Mouse (Mus musculus): ENCODE results near the gene Hnrnpc. TPM values are rescaled to one million over a fixed set of nuclear protein-coding genes. Genes with fewer than 3 reads are reported as not detected.

Hnrnpc gene
- 497 and 569 TPM in 2 replicates for polyA plus RNA-seq (2012; rRNA removed)

DNA sequence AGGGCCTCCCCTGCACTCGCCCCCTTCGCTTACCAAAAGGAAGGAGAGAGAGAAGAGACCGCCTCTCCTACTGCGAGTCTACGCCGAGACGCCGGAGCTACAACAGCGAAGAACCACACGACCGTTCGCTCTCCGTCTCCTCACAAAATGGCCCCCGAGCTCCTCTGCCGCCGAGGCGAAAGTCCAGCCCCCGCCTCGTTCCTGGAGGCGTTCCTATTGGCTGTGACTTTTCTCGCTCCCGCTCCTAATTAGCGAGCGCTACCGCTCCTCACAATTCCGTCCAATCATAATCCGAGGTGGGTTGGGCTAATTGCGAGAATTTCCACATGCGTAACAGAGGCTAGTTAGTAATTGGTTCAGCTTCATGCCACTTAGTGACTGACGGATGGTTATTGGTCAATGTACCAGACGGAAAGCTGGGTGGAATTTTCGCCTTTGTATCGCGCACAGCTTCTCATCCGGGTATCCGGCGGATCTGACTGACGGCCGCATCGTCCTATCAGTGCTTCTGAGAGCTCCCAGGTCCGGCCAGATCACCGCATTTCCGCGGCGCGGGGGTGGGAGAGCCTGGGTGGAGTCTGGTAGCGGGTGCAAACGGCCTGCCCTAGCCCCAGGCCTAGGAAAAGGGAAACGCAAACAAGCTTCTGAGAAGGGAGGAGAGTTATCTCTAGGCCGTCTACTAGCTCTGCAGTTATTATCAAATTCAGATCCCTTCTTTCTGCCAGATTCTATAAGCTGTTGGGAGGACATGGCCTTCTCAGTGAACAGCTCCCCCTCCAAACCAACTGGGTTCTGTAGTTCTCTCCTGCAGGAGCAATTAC lies at the start of gene Hnrnpc:
TSS of gene Hnrnpc (minus strand) at position 173 of the 821 bp plus-strand sequence.

DNA sequence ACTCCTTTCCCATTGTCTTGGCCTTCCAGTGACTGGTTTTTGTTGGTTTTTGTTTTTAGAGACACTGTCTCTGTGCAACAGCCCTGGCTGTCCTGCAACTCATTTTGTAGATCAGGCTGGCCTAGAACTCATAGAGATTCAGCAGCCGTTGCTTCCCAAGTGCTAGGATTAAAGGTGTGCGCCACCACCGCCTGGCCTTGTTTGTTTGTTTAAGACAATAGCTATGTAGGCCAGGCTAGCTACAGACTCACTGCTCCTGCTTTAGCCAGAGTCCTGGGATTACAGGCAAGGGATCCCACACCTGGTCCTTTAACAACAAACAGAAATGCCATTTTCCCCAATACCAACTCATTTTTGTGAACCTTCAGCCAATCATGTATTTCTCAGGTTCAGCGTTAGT lies 6.5 kb upstream of the Hnrnpc start, which contains the start of gene Rpgrip1:
TSS of gene Rpgrip1 (plus strand) at position 359 of the 400 bp plus-strand sequence.

DNA sequence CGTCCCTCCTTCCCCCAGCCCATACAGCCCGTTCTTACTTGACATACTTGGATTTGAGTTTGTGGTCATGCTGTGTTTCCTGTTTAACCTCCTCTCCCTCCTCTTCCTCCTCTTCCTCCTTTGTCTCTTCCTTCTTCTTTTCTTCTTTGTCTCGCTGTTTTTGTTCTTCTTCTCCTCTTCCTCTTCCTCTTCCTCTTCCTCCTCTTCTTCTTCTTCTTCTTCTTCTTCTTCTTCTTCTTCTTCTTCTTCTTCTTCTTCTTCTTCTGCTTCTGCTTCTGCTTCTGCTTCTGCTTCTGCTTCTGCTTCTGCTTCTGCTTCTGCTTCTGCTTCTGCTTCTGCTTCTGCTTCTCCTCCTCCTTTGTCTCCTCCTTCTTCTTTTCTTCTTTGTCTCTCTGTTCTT lies 61.5 kb downstream of the Hnrnpc start, which contains the start of gene Olfr221:
TSS of gene Olfr221 (minus strand) at position 101 of the 400 bp plus-strand sequence.

Other genes starting within 250 kb of the Hnrnpc start
- 70.5 and 72.2 TPM in 2 replicates for gene Mettl17, start 219.2 kb downstream of the Hnrnpc start, polyA plus RNA-seq (2012; rRNA removed)
- gene Slc39a2, start 211.1 kb downstream of the Hnrnpc start, polyA plus RNA-seq (2012; rRNA removed) = 11.8 and 12.0 TPM in 2 replicates
- gene Ndrg2, start 189.9 kb downstream of the Hnrnpc start, polyA plus RNA-seq (2012; rRNA removed) = 102 and 103 TPM in 2 replicates
- gene Tppp2, start 185.6 kb downstream of the Hnrnpc start, polyA plus RNA-seq (2012; rRNA removed) = not detected in 2 replicates
- gene Rnase13, start 181.3 kb downstream of the Hnrnpc start, polyA plus RNA-seq (2012; rRNA removed) = not detected in 2 replicates
- 106 and 134 TPM in 2 replicates for gene Arhgef40, start 119.3 kb downstream of the Hnrnpc start, polyA plus RNA-seq (2012; rRNA removed)
- gene Tmem253, start 88.4 kb downstream of the Hnrnpc start, polyA plus RNA-seq (2012; rRNA removed) = 1.6 and 2.0 TPM in 2 replicates
- gene Zfp219, start 83.3 kb downstream of the Hnrnpc start, polyA plus RNA-seq (2012; rRNA removed) = 150 and 179 TPM in 2 replicates
- gene Olfr221, start 61.6 kb downstream of the Hnrnpc start, polyA plus RNA-seq (2012; rRNA removed) = 0.01 TPM in 1 of 2 replicates, not detected in the other
- gene Rpgrip1, start 6.7 kb upstream of the Hnrnpc start, polyA plus RNA-seq (2012; rRNA removed) = 1.7 and 1.8 TPM in 2 replicates
- gene Supt16, start 93.4 kb upstream of the Hnrnpc start, polyA plus RNA-seq (2012; rRNA removed) = 42.6 and 46.2 TPM in 2 replicates
- 63.5 and 70.7 TPM in 2 replicates for gene Chd8, start 153.8 kb upstream of the Hnrnpc start, polyA plus RNA-seq (2012; rRNA removed)
- gene Tox4, start 175.1 kb upstream of the Hnrnpc start, polyA plus RNA-seq (2012; rRNA removed) = 43.2 and 44.0 TPM in 2 replicates
- 47.8 and 51.9 TPM in 2 replicates for gene Rab2b, start 175.5 kb upstream of the Hnrnpc start, polyA plus RNA-seq (2012; rRNA removed)
- gene Mettl3, start 201.1 kb upstream of the Hnrnpc start, polyA plus RNA-seq (2012; rRNA removed) = 55.1 and 58.7 TPM in 2 replicates
- 52.2 and 52.9 TPM in 2 replicates for gene Sall2, start 224.7 kb upstream of the Hnrnpc start, polyA plus RNA-seq (2012; rRNA removed)